ENCODE assay signal across 22 mouse cellular contexts in genomic region chr9:108913161-108913560, GRCm38 (mm10). TPM values are rescaled to one million over a fixed set of nuclear protein-coding genes. Genes with fewer than 3 reads are reported as not detected.
"Had no signal": no experiment of that assay in that cellular context is flagged by ENCODE, and none has a peak within 500 bp of the region (broad histone marks: within the 10 kb centered on the region; RNA-seq: fewer than 3 reads in every experiment).

No protein-coding gene starts in this region.

- H3K9ac ChIP-seq: neural tube, embryonic 12.5 days; neural tube, embryonic 13.5 days; neural tube, embryonic 15.5 days; stomach, embryonic 15.5 days had no signal

- H3K4me3 ChIP-seq: neural tube, embryonic 12.5 days; neural tube, embryonic 13.5 days; neural tube, embryonic 15.5 days; stomach, embryonic 15.5 days had no signal

- DNase-seq: retina, postnatal 1 day; right cerebral cortex, adult 18-20 months; right cerebral cortex, postnatal 14 days; right cerebral cortex, postnatal 25 days; right cerebral cortex, postnatal 4 days; spleen, adult 18-20 months; thymus, adult 18-20 months; thymus, adult 2 months; thymus, postnatal 14 days; thymus, postnatal 25 days; thymus, postnatal 36 days; thymus, postnatal 4 days had no signal

- H3K27me3 ChIP-seq: neural tube, embryonic 12.5 days; neural tube, embryonic 13.5 days; neural tube, embryonic 15.5 days; stomach, embryonic 15.5 days had no signal

- H3K4me1 ChIP-seq: stomach, embryonic 15.5 days had no signal

- H3K36me3 ChIP-seq: neural tube, embryonic 12.5 days; neural tube, embryonic 13.5 days; neural tube, embryonic 15.5 days; stomach, embryonic 15.5 days had no signal

- H3K27ac ChIP-seq: neural tube, embryonic 12.5 days; neural tube, embryonic 15.5 days; stomach, embryonic 15.5 days; stomach, postnatal 0 days had no signal

RNA-seq across cellular contexts. Expression of gene Tmem89, which starts 1.3 kb away (rescaled TPM):
- total RNA-seq: neutrophil, adult 5-6 weeks had no signal
- polyA plus RNA-seq: neural tube, embryonic 12.5 days; neural tube, embryonic 13.5 days; neural tube, embryonic 14.5 days; neural tube, embryonic 15.5 days; stomach, embryonic 14.5 days; stomach, embryonic 15.5 days; thymus, postnatal 0 days; urinary bladder, adult 2 months had no signal
